Mouse (Mus musculus): ENCODE measurements around the gene Alk.

Alk gene

GRCm38 (mm10) chr17:72118376-72118775 lies 486.1 kb downstream of the Alk start:
- DNase-seq, result no peak

- no peak for DNase-seq
These were observed 489.0 kb downstream of the Alk start for GRCm38 (mm10) chr17:72115271-72115944.

- no peak for DNase-seq
These were observed 492.4 kb downstream of the Alk start for GRCm38 (mm10) chr17:72112004-72112403.

- DNase-seq, result no peak
These were observed 492.9 kb downstream of the Alk start for GRCm38 (mm10) chr17:72111528-72111927.

- DNase-seq, result no peak
These were observed 517.1 kb downstream of the Alk start for GRCm38 (mm10) chr17:72087261-72087703.

GRCm38 (mm10) chr17:72081396-72081795 lies 523.0 kb downstream of the Alk start:
- DNase-seq, result no peak

GRCm38 (mm10) chr17:72076306-72076921 lies 528.0 kb downstream of the Alk start:
- no peak for DNase-seq

- DNase-seq, result no peak
These were observed 532.6 kb downstream of the Alk start for GRCm38 (mm10) chr17:72071871-72072270.

GRCm38 (mm10) chr17:72068176-72068575 lies 536.3 kb downstream of the Alk start:
- no peak for DNase-seq

GRCm38 (mm10) chr17:72062978-72063377 lies 541.4 kb downstream of the Alk start:
- no peak for DNase-seq

GRCm38 (mm10) chr17:72059312-72059711 lies 545.1 kb downstream of the Alk start:
- DNase-seq, result no peak

GRCm38 (mm10) chr17:72045671-72046070 lies 558.8 kb downstream of the Alk start:
- DNase-seq, result peak; percentile 26

- no peak for DNase-seq
These were observed 560.6 kb downstream of the Alk start for GRCm38 (mm10) chr17:72043667-72044390.

GRCm38 (mm10) chr17:72043001-72043666 lies 561.3 kb downstream of the Alk start:
- peak; percentile 88 for DNase-seq

GRCm38 (mm10) chr17:72039176-72039948 lies 565.1 kb downstream of the Alk start:
- DNase-seq, result no peak

- DNase-seq, result no peak
These were observed 566.1 kb downstream of the Alk start for GRCm38 (mm10) chr17:72038371-72038770.

- DNase-seq, result no peak
These were observed 573.8 kb downstream of the Alk start for GRCm38 (mm10) chr17:72030672-72031071.

- DNase-seq, result no peak
These were observed 581.1 kb downstream of the Alk start for GRCm38 (mm10) chr17:72023323-72023722.

- no peak for DNase-seq
These were observed 582.4 kb downstream of the Alk start for GRCm38 (mm10) chr17:72021733-72022669.

- no peak for DNase-seq
These were observed 587.1 kb downstream of the Alk start for GRCm38 (mm10) chr17:72017329-72017728.

- peak; percentile 81 for DNase-seq
These were observed 589.2 kb downstream of the Alk start for GRCm38 (mm10) chr17:72015253-72015652.

Data from cerebellum, adult 8-10 months (tissue).